Mouse (Mus musculus): ENCODE measurements around the gene Shpk.

Shpk gene

GRCm38 (mm10) chr11:73185872-73186615, 13.2 kb upstream of the Shpk start:
- no peak for TF ChIP-seq GATA4 (IDR thresholded peaks at IDR 0.05; ENCODE audit: insufficient replicate concordance, low read length)

GRCm38 (mm10) chr11:73187231-73187630, 12.0 kb upstream of the Shpk start:
- no peak for TF ChIP-seq GATA4 (IDR thresholded peaks at IDR 0.05; ENCODE audit: insufficient replicate concordance, low read length)

- TF ChIP-seq GATA4 (IDR thresholded peaks at IDR 0.05; ENCODE audit: insufficient replicate concordance, low read length): no peak
These were observed 6.2 kb upstream of the Shpk start for GRCm38 (mm10) chr11:73193047-73193446.

- no peak for TF ChIP-seq GATA4 (IDR thresholded peaks at IDR 0.05; ENCODE audit: insufficient replicate concordance, low read length)
These were observed 4.8 kb upstream of the Shpk start for GRCm38 (mm10) chr11:73194444-73194843.

GRCm38 (mm10) chr11:73198190-73198589, 1.1 kb upstream of the Shpk start:
- no peak for TF ChIP-seq GATA4 (IDR thresholded peaks at IDR 0.05; ENCODE audit: insufficient replicate concordance, low read length)

GRCm38 (mm10) chr11:73198603-73199229, 544 bp upstream of the Shpk start, which contains the start of gene Ctns:
Gene Ctns, minus strand, starts transcription at chr11:73199042.
- TF ChIP-seq GATA4 (IDR thresholded peaks at IDR 0.05; ENCODE audit: insufficient replicate concordance, low read length): no peak

- peak; percentile 49; the same call in 1 of the 2 replicates for TF ChIP-seq GATA4 (IDR thresholded peaks at IDR 0.05; ENCODE audit: insufficient replicate concordance, low read length)
These were observed 619 bp downstream of the Shpk start for GRCm38 (mm10) chr11:73199879-73200278.

- no peak for TF ChIP-seq GATA4 (IDR thresholded peaks at IDR 0.05; ENCODE audit: insufficient replicate concordance, low read length)
These were observed 1.8 kb downstream of the Shpk start for GRCm38 (mm10) chr11:73201021-73201420.

GRCm38 (mm10) chr11:73201597-73201996, 2.3 kb downstream of the Shpk start:
- TF ChIP-seq GATA4 (IDR thresholded peaks at IDR 0.05; ENCODE audit: insufficient replicate concordance, low read length): no peak

GRCm38 (mm10) chr11:73203895-73204294, 4.6 kb downstream of the Shpk start:
- TF ChIP-seq GATA4 (IDR thresholded peaks at IDR 0.05; ENCODE audit: insufficient replicate concordance, low read length): no peak

- TF ChIP-seq GATA4 (IDR thresholded peaks at IDR 0.05; ENCODE audit: insufficient replicate concordance, low read length): no peak
These were observed 5.9 kb downstream of the Shpk start for GRCm38 (mm10) chr11:73205194-73205593.

- no peak for TF ChIP-seq GATA4 (IDR thresholded peaks at IDR 0.05; ENCODE audit: insufficient replicate concordance, low read length)
These were observed 8.4 kb downstream of the Shpk start for GRCm38 (mm10) chr11:73207621-73208020.

GRCm38 (mm10) chr11:73213956-73214355, 14.7 kb downstream of the Shpk start:
- no peak for TF ChIP-seq GATA4 (IDR thresholded peaks at IDR 0.05; ENCODE audit: insufficient replicate concordance, low read length)

- no peak for TF ChIP-seq GATA4 (IDR thresholded peaks at IDR 0.05; ENCODE audit: insufficient replicate concordance, low read length)
These were observed 20.4 kb downstream of the Shpk start for GRCm38 (mm10) chr11:73219671-73220070.

- no peak for TF ChIP-seq GATA4 (IDR thresholded peaks at IDR 0.05; ENCODE audit: insufficient replicate concordance, low read length)
These were observed 21.4 kb downstream of the Shpk start for GRCm38 (mm10) chr11:73220651-73221050.

- TF ChIP-seq GATA4 (IDR thresholded peaks at IDR 0.05; ENCODE audit: insufficient replicate concordance, low read length): no peak
These were observed 23.6 kb downstream of the Shpk start for GRCm38 (mm10) chr11:73222846-73223245.

Data from liver, adult (tissue).